Mouse (Mus musculus) T-helper 17 cell (primary cell): ENCODE results near the gene Mindy4.

Experiments
- in situ Hi-C, 2 experiments: fragments of 300-600 bp; cut with MboI, MseI; formaldehyde crosslinking; loops; 1 replicate in 1 of 2; 2 replicates in 1 of 2; pipeline ENCODE4 v1.15.1; 2025; ENCODE audit warnings: high pct_unique_total_duplicates in 2 of 2

Mindy4 gene

GRCm38 (mm10) chr6:55337242-55337641 is 134.1 kb downstream of the Mindy4 start:
- in situ Hi-C loops = no loop called here

- in situ Hi-C loops = no loop called here
These were observed 134.9 kb downstream of the Mindy4 start for GRCm38 (mm10) chr6:55338077-55338476.

GRCm38 (mm10) chr6:55338934-55339825 is 136.0 kb downstream of the Mindy4 start:
- in situ Hi-C loops = no loop called here

GRCm38 (mm10) chr6:55341688-55342087 is 138.5 kb downstream of the Mindy4 start:
- in situ Hi-C loops = no loop called here

- in situ Hi-C loops = no loop called here
These were observed 139.1 kb downstream of the Mindy4 start for GRCm38 (mm10) chr6:55342328-55342727.

GRCm38 (mm10) chr6:55343446-55343845 is 140.3 kb downstream of the Mindy4 start:
- in situ Hi-C loops = no loop called here

GRCm38 (mm10) chr6:55344291-55345016 is 141.3 kb downstream of the Mindy4 start:
- in situ Hi-C loops = no loop called here

- in situ Hi-C loops = no loop called here
These were observed 142.1 kb downstream of the Mindy4 start for GRCm38 (mm10) chr6:55345264-55345663.

GRCm38 (mm10) chr6:55346491-55346890 is 143.3 kb downstream of the Mindy4 start:
- in situ Hi-C loops = no loop called here

GRCm38 (mm10) chr6:55347711-55348571 is 144.8 kb downstream of the Mindy4 start:
- in situ Hi-C loops = no loop called here

- in situ Hi-C loops = no loop called here
These were observed 146.0 kb downstream of the Mindy4 start for GRCm38 (mm10) chr6:55349231-55349630.

GRCm38 (mm10) chr6:55350383-55350952 is 147.3 kb downstream of the Mindy4 start:
- in situ Hi-C loops = no loop called here

GRCm38 (mm10) chr6:55351712-55352111 is 148.5 kb downstream of the Mindy4 start:
- in situ Hi-C loops = no loop called here

GRCm38 (mm10) chr6:55353711-55354445 is 150.7 kb downstream of the Mindy4 start:
- in situ Hi-C loops = no loop called here

- in situ Hi-C loops = no loop called here
These were observed 151.4 kb downstream of the Mindy4 start for GRCm38 (mm10) chr6:55354456-55355117.

- in situ Hi-C loops = no loop called here
These were observed 152.4 kb downstream of the Mindy4 start for GRCm38 (mm10) chr6:55355575-55355974.

GRCm38 (mm10) chr6:55356017-55356703 is 153.0 kb downstream of the Mindy4 start:
- in situ Hi-C loops = no loop called here

- in situ Hi-C loops = no loop called here
These were observed 153.9 kb downstream of the Mindy4 start for GRCm38 (mm10) chr6:55356976-55357635.

GRCm38 (mm10) chr6:55357636-55358031 is 154.5 kb downstream of the Mindy4 start:
- in situ Hi-C loops = no loop called here
